Mouse (Mus musculus) heart, embryonic 10.5 days (tissue): Measurements from ENCODE around the gene Aldob. TPM values are rescaled to one million over a fixed set of nuclear protein-coding genes. Genes with fewer than 3 reads are reported as not detected.

Source experiments
- DNase-seq: peaks from one replicate; pipeline ENCODE4 v3.0.0-alpha.2; 2017; ENCODE audit warnings: low spot score
- H3K27ac ChIP-seq: fragments of 300-500 bp; sonication (generic); 2 replicates; pipeline ENCODE4 v1.5.1; 2016; ENCODE audit warnings: mild to moderate bottlenecking
- H3K27me3 ChIP-seq: fragments of 300-500 bp; sonication (generic); 2 replicates; pipeline ENCODE4 v1.6.1; 2016; ENCODE audit warnings: mild to moderate bottlenecking; ENCODE audit not compliant: poor library complexity, insufficient read depth, severe bottlenecking
- H3K36me3 ChIP-seq: fragments of 300-500 bp; sonication (generic); 2 replicates; pipeline ENCODE4 v1.6.1; 2016; ENCODE audit warnings: mild to moderate bottlenecking, moderate library complexity
- H3K4me1 ChIP-seq: fragments of 300-500 bp; sonication (generic); 2 replicates; pipeline ENCODE4 v1.6.1; 2016; ENCODE audit warnings: mild to moderate bottlenecking
- H3K4me3 ChIP-seq: fragments of 300-500 bp; sonication (generic); 2 replicates; pipeline ENCODE4 v1.5.1; 2016; ENCODE audit warnings: mild to moderate bottlenecking, moderate library complexity
- H3K9me3 ChIP-seq: fragments of 300-500 bp; sonication (generic); 2 replicates; pipeline ENCODE4 v1.6.1; 2016; ENCODE audit warnings: mild to moderate bottlenecking, moderate library complexity
- WGBS: fragments of 180-500 bp; shearing (Covaris S2); methylation state at CpG from one replicate; pipeline ENCODE4 v1.1.7; 2016; 5-methylcytosine and 5-hydroxymethylcytosine counted together
- polyA plus RNA-seq: library from polyadenylated mRNA; unstranded; fragments of >200 nt; fragmentation: Nextera tagmentation; extraction: Ambion mirVana; gene quantifications from 2 replicates; pipeline ENCODE4 v1.2.1, GENCODE M21; 2016

The Aldob gene
- polyA plus RNA-seq, 1 experiment from 2014 or later = 0.74 TPM

- 50% methylated on average over 2 of the region's 2 CpGs for WGBS
- H3K4me3 ChIP-seq = no peak overlapping the region
- no peaks in the 10 kb centered on the region for H3K36me3 ChIP-seq
Measured at GRCm38 (mm10) chr4:49558181-49558580, 8.8 kb upstream of the Aldob start.

GRCm38 (mm10) chr4:49557375-49557774 lies 8.0 kb upstream of the Aldob start:
- Histone ChIP-seq H3K27ac (no peak overlapping the region), H3K9me3 (no peaks in the 10 kb centered on the region), H3K27me3 (no peaks in the 10 kb centered on the region), H3K4me3 (no peak overlapping the region), H3K36me3 (no peaks in the 10 kb centered on the region), H3K4me1 (0 out of 2 replicates have a peak, but pooled peaks cover 4% of the 10 kb centered on the region)
- WGBS = 90% methylated on average over 7 of the region's 7 CpGs
- no peak for DNase-seq

More at GRCm38 (mm10) chr4:49558181-49558580, 8.8 kb upstream of the Aldob start:
- Histone ChIP-seq H3K27me3 (no peaks in the 10 kb centered on the region), H3K9me3 (no peaks in the 10 kb centered on the region), H3K4me1 (0 out of 2 replicates have a peak, but pooled peaks cover 4% of the 10 kb centered on the region), H3K27ac (no peak overlapping the region)
- DNase-seq = no peak

GRCm38 (mm10) chr4:49553380-49553779 lies 4.0 kb upstream of the Aldob start:
- Histone ChIP-seq H3K4me3 (no peak overlapping the region), H3K27me3 (no peaks in the 10 kb centered on the region), H3K27ac (no peak overlapping the region), H3K4me1 (no peaks in the 10 kb centered on the region), H3K9me3 (no peaks in the 10 kb centered on the region), H3K36me3 (no peaks in the 10 kb centered on the region)
- DNase-seq = no peak
- 85% methylated on average over 5 of the region's 5 CpGs for WGBS

- no peak for DNase-seq
- Histone ChIP-seq H3K27ac (no peak overlapping the region), H3K4me1 (no peaks in the 10 kb centered on the region), H3K36me3 (no peaks in the 10 kb centered on the region), H3K9me3 (no peaks in the 10 kb centered on the region), H3K4me3 (no peak overlapping the region), H3K27me3 (no peaks in the 10 kb centered on the region)
- WGBS = 78% methylated on average over 7 of the region's 7 CpGs
Measured at GRCm38 (mm10) chr4:49547544-49548219, 1.7 kb downstream of the Aldob start.

- no peak overlapping the region for H3K4me3 ChIP-seq
- no peak overlapping the region for H3K27ac ChIP-seq
- no peaks in the 10 kb centered on the region for H3K36me3 ChIP-seq
- DNase-seq = no peak
- no peaks in the 10 kb centered on the region for H3K4me1 ChIP-seq
- H3K27me3 ChIP-seq = no peaks in the 10 kb centered on the region
- WGBS = 76% methylated on average over 6 of the region's 6 CpGs
- H3K9me3 ChIP-seq = no peaks in the 10 kb centered on the region
Measured at GRCm38 (mm10) chr4:49546873-49547543, 2.3 kb downstream of the Aldob start.

GRCm38 (mm10) chr4:49546026-49546425 lies 3.3 kb downstream of the Aldob start:
- no peak overlapping the region for H3K27ac ChIP-seq
- 78% methylated on average over 2 of the region's 2 CpGs for WGBS
- no peaks in the 10 kb centered on the region for H3K9me3 ChIP-seq
- no peaks in the 10 kb centered on the region for H3K36me3 ChIP-seq
- H3K27me3 ChIP-seq = no peaks in the 10 kb centered on the region
- no peak overlapping the region for H3K4me3 ChIP-seq
- no peak for DNase-seq
- 0 out of 2 replicates have a peak, but pooled peaks cover 2% of the 10 kb centered on the region for H3K4me1 ChIP-seq

GRCm38 (mm10) chr4:49540966-49541365 lies 8.4 kb downstream of the Aldob start:
- Histone ChIP-seq H3K36me3 (no peaks in the 10 kb centered on the region), H3K9me3 (no peaks in the 10 kb centered on the region), H3K4me3 (no peak overlapping the region), H3K27ac (no peak overlapping the region), H3K4me1 (0 out of 2 replicates have a peak, but pooled peaks cover 4% of the 10 kb centered on the region), H3K27me3 (no peaks in the 10 kb centered on the region)
- 68% methylated on average over 3 of the region's 3 CpGs for WGBS
- DNase-seq = no peak

GRCm38 (mm10) chr4:49539665-49540064 lies 9.7 kb downstream of the Aldob start:
- Histone ChIP-seq H3K27me3 (no peaks in the 10 kb centered on the region), H3K27ac (no peak overlapping the region), H3K4me3 (no peak overlapping the region), H3K9me3 (no peaks in the 10 kb centered on the region), H3K4me1 (0 out of 2 replicates have a peak, but pooled peaks cover 4% of the 10 kb centered on the region), H3K36me3 (no peaks in the 10 kb centered on the region)
- 58% methylated on average over 6 of the region's 6 CpGs for WGBS
- DNase-seq = no peak

GRCm38 (mm10) chr4:49536671-49537070 lies 12.7 kb downstream of the Aldob start:
- H3K4me3 ChIP-seq = no peak overlapping the region
- peaks cover 9% of the 10 kb centered on the region; the same call in 1 of the 2 replicates for H3K36me3 ChIP-seq
- no peak overlapping the region for H3K27ac ChIP-seq
- WGBS = 72% methylated on average over 4 of the region's 4 CpGs
- DNase-seq = no peak
- H3K9me3 ChIP-seq = no peaks in the 10 kb centered on the region
- H3K4me1 ChIP-seq = 0 out of 2 replicates have a peak, but pooled peaks cover 4% of the 10 kb centered on the region
- no peaks in the 10 kb centered on the region for H3K27me3 ChIP-seq

GRCm38 (mm10) chr4:49535675-49536294 lies 13.6 kb downstream of the Aldob start:
- 90% methylated on average over 4 of the region's 4 CpGs for WGBS
- Histone ChIP-seq H3K4me3 (no peak overlapping the region), H3K27ac (no peak overlapping the region), H3K27me3 (no peaks in the 10 kb centered on the region), H3K4me1 (no peaks in the 10 kb centered on the region), H3K9me3 (no peaks in the 10 kb centered on the region), H3K36me3 (peaks cover 12% of the 10 kb centered on the region)
- DNase-seq = no peak

- H3K27ac ChIP-seq = no peak overlapping the region
Measured at GRCm38 (mm10) chr4:49535036-49535435, 14.3 kb downstream of the Aldob start.

GRCm38 (mm10) chr4:49522576-49522975 lies 26.8 kb downstream of the Aldob start:
- no peaks in the 10 kb centered on the region for H3K27me3 ChIP-seq
- no peaks in the 10 kb centered on the region for H3K9me3 ChIP-seq
- H3K27ac ChIP-seq = no peak overlapping the region
- DNase-seq = no peak
- peaks cover 9% of the 10 kb centered on the region; the same call in 1 of the 2 replicates for H3K4me1 ChIP-seq
- 84% methylated on average over 9 of the region's 9 CpGs for WGBS
- peaks cover 38% of the 10 kb centered on the region for H3K36me3 ChIP-seq
- H3K4me3 ChIP-seq = peak overlapping the region; percentile 77; the same call in 1 of the 2 replicates

More at GRCm38 (mm10) chr4:49535036-49535435, 14.3 kb downstream of the Aldob start:
- Histone ChIP-seq H3K27me3 (no peaks in the 10 kb centered on the region), H3K36me3 (peaks cover 20% of the 10 kb centered on the region), H3K4me1 (no peaks in the 10 kb centered on the region), H3K9me3 (peaks cover 5% of the 10 kb centered on the region), H3K4me3 (no peak overlapping the region)
- DNase-seq = no peak
- 81% methylated on average over 3 of the region's 3 CpGs for WGBS

GRCm38 (mm10) chr4:49521346-49521745 lies 28.0 kb downstream of the Aldob start:
- under 1% methylated on average over 17 of the region's 17 CpGs for WGBS
- DNase-seq = no peak
- no peaks in the 10 kb centered on the region for H3K9me3 ChIP-seq
- peak overlapping the region; percentile 77 for H3K4me3 ChIP-seq
- H3K27me3 ChIP-seq = no peaks in the 10 kb centered on the region
- H3K4me1 ChIP-seq = peaks cover 9% of the 10 kb centered on the region; the same call in 1 of the 2 replicates
- peaks cover 38% of the 10 kb centered on the region for H3K36me3 ChIP-seq
- peak overlapping the region; percentile 89 for H3K27ac ChIP-seq
